Mouse (Mus musculus) ZHBTc4 (cell line): ENCODE measurements at regions not wholly inside any gene's neighbourhood (a gene's known extent, or its start where the extent isn't known, plus 50 kb on each side); places are given as distances from the start of the nearest gene placed in this dataset.

ENCODE experiments used
- DNase-seq: peaks from one replicate; pipeline ENCODE4 v3.0.0-alpha.2; 2011; ENCODE audit warnings: low read depth, low spot score

DNA sequence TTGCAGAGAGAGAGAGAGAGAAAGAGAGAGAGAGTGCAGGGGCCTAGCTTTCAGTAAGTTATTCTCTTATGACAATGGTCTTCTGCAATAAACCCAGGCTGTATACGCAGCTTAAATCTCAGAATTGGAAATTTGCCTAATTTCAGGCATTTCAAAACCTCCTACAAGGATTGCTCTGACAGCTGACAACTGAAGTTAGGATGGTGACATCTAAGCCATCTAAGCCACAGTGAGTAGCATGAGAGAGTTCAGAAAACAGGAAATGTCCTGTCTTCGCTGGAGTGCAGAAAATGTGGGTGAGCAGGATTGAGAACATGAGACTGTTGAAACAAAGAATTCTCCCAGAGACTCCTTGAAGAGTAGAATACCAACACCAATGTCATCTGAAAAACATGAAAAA lies 56.8 kb downstream of the Fam110c start:
- no peak for DNase-seq

DNA sequence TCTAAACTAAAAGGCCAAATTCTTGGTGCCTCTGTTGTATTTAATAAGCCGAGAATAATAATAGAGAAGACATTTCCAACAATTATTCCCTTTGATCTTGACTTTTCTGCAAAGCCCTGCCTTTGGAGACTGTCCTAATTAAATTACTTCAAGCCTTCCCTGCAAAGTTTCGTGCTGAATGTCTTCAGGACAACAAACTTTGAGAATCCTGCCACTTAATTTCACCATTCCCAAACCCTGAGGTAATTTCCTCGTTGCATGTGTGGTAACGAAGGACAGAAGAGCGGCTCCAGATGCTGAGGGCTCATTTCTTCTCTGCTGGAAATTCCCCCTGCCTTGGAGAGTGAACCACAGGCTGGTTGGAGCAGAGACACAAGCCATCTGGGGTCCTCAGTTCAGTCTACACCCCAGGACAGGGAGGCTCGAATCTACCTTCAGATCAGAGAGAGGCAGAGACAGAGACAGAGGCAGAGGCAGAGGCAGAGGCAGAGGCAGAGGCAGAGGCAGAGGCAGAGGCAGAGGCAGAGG lies 60.9 kb downstream of the Fam110c start:
- DNase-seq: no peak

DNA sequence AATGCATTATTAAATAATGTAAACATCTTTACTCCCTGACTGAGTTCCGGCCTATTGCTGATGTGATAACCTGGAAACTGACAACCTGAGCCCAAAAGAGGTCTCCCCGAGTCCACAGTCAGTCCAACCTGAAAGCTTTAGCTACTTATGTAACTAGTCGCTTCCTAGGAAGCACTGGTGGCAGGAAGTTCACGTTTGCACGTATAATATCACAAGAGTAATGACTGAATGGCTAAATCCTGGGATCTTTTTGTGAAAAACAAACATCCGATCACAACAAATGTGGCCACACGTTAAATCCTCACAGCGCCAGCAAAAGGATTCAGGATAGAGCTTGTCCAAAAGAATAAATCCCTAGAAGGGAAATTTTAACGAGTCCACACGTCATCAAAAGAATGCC lies 62.7 kb downstream of the Fam110c start:
- DNase-seq: no peak

DNA sequence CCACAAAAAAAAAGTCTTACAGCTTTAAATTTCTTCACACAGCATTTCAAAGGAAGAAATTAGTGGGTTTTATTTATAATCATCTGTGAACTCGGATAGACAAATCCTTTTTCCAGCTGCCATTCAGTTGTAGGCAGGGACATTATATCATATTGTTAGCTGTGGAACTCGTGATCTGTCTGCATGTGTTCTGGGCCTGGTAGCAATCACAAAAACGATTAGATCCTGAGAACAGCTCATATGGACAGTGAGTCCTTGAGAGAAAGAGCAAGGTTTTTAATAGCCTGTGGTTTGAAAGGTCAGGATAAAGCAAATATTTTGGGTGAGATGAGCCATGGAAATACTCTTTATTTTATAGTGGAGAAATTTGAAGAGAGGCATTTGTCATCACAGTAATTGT lies 63.2 kb downstream of the Fam110c start:
- DNase-seq: no peak

DNA sequence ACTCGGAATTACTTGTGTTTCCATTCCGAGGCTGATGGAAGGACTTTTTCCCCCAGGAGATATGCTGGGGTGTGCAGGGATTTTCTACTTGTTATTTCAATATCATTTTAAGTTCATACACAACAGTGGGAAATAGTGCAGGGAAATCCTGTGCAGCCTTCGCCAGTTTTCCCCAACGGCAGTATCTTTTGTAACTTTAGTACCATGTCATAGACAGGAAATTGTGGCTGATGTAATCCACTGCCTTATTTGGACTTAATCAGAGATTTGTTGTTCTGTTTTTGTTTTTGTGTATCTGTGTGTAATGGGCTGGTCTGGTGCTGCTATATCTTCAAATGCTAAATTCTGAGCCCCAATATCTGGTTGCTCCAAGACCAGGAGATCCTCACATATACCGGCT lies 63.8 kb downstream of the Fam110c start:
- no peak for DNase-seq

DNA sequence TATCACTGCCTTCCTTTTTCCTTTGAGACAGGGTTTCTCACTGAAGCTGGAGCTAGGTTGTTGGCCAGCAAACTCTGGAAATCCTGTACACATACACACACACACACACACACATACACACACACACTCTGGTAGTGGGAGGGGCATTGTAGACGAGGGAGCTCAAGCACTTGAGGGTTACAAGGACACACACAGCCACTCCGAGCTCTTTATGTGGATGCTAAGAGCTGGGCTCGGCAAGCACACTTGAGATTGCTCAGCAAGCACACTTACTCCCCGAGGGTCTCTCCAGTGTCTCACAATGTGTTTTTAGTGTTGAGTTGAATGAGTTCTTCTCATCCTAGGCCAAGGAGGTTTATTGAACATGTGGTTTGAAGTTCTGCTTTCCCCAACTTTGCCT lies 66.2 kb downstream of the Fam110c start:
- no peak for DNase-seq

DNA sequence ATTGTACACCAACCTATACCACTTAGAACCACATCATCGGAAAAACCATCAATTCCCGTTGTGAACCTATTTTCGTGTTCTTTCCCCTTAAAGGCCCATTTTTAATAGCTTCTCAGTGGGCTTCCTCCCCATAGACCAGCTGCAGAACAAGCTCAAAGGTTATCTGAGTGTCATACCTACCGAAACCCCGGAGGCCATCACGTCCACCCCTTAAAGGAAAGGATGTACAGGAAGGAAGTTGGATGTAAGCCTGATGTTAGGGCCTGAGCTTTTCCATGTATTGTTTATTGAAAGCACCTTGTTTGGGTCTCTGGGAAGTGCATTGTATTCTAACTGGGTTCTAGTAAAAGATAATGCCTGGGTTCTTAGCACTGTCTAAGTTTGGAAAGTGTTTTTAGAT lies 69.6 kb downstream of the Fam110c start:
- DNase-seq: no peak

DNA sequence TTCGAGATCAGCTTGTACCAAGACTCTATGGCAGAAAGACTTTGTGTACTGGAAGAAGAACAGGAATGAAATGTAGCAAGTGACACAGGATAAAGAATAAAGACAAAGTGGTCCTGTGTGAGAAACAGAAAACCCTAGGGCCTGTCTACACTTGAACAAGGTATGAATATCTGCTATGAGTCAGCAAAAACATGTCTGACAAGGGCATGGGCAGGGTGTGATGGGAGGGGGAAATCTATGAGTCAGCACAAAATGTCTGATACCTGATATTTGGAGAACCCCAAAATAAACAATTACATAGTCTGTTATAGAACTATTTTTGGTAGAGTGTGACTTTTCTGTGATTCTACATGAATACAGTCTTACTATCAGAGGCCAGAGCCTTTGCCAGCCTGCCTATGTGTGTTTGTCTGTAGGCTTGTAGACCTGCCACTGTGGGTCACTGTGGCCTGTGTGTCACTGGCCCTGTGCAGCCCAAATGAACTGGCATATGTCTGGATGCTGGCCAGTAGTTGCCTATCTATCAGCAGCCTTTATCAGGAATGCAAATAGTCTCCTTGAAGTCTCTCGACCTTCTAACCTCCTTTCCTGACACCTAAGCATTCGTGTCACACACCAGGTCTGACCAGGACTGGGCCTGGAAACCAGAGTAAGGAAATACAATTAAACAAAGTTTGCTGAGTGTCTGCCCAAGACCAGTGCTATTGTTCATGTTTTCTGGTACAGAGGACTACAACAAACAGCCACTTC lies 71.5 kb downstream of the Fam110c start:
- DNase-seq: no peak

DNA sequence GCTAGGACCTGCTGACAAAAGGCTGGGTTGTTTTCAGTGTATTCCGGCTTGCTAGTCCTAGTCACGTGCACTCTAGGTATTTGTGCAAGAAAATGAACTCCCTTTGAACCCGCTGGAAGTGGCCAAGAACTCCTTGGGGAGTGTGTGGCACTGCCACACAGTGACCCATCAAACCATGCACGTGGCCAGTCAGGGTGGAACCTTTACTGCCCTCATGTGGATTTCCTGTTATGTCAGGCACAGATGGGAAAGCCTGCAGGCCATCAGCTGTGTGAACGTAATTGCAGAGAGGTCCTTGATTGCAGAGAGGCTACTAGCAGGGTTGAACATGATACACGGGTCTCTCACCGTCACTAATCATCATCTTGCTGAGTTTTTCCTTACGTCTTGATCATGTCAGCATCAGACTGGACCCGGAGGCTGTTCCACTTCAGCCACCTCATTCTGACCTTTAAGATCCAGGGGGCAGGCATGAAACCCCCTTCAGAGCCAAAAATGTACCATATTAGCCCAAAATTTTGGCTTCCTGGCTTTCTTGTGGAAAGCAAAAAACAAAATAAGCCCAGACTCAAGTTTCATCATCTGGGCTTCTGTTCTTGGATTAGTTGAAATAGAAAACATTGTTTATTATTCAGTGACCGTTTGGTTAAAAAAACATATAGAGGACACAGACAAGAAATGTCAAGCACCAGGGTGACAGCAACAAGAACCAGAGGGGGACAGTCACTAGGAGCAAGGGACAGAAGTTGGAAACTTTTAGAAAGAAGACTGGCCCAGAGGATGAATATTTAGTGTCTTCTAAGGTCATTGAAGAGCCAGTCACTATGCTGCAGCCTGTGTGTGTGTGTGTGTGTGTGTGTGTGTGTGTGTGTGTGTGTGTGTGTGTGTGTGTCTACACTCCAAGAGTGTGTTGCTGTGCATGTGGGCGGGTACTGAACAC lies 75.0 kb downstream of the Fam110c start:
- peak; percentile 19 for DNase-seq

DNA sequence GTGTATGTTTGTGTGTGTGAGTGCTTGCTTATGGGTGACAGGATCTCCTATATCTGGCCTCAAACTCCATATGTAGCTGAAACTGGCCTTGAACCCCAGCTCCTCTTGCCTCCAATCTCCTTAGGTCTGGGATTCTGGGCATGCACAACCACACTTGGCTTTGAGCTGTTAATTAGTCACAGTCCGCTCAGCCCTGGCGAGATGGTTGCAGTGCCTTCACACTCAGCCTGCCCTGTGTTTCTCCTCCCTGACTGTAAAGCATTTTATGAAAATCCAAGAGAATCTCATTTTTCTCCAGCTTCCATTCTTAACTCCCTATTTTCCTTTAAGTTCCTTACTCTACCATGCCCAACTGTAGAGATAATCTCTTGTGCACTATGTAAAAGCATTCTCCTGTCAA lies 80.1 kb downstream of the Fam110c start:
- no peak for DNase-seq

DNA sequence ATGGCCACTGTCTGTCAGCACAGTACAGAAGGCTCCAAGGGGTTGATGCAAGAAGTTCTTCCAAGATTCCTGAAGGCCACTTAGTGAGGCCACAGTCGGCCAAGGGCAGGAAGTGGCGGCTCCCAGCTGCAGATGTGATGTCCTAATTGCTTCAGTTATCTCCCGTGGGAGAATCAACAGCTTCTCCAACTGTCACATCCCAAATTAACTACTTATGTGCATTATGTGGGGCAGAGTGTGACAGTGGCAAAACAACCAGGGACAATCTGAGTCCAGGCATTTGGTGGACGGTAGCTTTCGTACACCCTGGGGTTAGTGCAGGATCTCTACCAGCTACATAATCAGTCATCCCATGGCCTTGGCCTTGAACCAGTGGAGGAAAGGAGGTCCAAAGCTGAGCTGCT lies 80.9 kb downstream of the Fam110c start:
- DNase-seq: no peak

DNA sequence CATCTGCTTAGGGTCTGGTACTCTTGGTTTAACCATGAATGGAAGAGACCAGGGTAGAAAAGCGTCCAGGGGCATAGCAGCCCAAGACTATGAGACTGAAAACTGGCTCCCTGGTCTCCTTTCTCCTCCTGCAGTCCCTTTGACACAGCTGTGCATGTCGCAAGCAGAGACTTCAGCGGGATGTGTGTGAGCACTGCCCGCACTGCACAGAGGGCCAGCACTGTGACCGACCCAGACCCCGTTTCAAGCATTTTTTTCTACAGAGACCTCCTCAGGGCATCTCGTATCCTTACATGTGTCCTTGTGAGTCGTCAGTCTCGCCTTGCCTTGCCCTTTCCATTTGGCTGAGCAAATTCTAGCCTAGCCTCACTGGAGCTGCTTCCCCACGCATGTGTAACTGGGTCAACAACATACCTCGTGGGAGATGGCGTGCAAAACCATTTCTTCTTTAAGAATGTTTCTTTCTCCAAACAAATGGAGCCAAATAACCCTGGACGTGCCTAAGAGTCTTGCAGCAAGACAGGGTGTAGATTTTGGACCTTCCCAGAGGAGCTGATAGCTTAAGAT lies 82.6 kb downstream of the Fam110c start:
- no peak for DNase-seq

DNA sequence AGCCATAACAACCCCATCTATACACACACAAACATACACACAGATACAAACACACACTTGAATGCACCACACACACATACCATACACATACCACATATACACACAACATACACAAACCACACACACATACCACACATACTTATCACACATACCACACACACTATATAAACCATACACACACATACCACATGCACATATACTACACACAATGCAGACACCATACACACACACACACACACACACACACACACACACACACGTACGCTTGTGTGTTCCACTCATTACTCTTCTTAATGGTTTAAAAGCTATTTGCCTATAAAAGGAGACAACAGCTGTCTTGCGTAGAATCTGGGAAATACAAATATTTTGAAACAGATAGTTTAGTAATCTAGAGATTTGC lies 83.1 kb upstream of the Gm6993 start:
- DNase-seq: no peak

DNA sequence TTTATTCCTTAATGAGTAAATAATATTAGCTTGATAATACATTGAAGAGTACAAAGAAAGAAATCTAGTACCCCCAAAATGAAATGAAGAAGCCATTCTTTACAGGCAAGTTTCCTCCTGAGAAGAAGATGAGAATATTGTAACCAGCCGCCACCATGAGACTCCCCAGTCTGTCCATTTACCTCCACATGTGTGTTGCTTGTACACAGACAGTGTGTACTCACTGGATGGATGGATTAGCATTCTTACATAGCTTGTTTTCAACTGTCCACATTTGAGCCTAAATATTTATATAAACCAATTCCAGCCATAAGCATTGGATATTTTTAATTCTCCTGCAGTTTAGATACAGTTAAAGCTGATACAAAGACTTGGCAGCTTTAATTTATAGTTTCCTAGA lies 82.7 kb upstream of the Gm6993 start:
- no peak for DNase-seq

DNA sequence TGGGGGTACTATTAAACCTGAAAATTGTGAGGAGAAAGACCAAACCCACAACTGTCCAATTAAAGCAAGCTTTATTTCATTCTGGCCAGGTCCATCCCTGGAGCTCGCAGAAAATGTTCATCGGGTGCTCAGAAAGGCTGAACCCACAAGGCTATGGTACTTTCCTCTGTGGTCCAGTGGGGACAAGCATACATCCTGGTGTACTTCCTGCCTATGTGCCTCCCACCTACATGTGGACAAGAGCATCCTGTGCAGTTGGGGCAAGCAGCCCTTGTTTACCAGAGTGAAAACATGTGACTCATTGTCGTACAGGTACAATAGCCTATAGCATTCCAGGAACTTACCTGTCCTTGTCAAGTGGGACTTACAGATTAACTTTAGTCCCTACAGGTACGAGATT lies 81.7 kb upstream of the Gm6993 start:
- DNase-seq: no peak

DNA sequence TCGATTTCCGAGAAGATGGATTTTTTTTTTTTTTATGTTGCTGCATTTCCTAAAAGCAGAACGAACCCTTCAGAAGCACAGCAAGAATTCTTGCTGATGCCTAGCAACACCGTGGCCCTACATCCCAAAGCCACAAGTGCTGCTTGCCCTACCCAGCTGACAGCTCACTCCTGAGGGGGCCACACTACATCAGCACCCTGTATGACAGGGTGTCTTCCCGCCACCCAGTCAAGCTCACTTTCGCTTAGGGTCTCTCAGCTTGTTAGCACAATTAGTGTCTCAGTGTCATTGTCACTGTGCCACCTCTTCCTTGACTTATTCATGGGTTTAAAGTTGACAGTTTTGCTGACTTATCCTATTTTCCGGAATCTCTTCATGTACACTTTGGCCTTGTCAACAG lies 81.2 kb upstream of the Gm6993 start:
- no peak for DNase-seq

DNA sequence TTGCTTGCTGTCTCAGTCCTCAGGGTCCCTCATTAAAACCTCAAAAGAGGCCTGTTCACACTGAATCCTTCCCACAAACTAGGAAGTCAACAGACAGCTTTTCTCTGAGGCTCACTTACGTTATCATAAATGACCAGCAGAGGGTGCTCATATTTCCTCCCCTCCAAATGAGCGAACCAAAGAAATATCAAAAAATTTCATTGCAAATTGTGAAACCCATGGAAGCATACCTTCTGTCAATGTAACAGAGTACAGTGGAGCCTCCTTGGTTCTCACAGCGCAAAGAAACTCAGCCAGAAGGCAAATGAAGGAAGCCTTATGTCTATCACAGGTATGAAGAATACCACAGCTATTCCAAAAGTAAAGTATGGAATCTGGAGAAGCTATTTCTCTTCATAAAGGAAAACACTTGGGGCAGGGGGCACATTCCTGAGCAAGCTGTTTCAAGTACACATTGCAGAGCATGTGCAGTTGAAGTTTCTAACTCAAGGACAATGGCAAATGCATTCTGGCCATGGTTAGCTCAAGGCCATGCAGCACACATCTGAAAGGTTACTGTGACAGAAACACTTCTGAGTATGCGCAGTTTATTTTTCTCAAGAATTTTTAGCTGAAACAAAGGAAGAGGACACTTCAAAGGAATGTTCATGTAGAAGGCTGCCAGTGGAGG lies 72.2 kb upstream of the Gm6993 start:
- DNase-seq: peak; percentile 21

DNA sequence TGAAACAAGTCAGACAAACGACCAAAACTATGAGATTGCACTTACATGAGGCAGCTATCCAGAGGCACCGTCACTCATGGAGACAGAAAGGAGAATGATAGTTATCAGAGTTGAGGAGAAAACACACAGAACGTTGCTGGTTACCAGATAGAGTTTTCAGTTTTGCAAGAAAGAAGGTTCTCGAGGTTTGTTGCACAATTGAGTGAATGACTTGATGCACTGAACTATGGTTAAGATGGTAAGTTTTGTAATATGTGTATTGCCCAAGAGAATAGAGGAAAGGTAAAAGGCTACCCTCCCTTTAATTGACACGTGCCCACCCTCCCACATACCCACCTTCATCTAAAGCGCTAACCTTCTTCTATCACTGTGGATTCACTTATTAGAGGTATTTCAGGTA lies 70.5 kb upstream of the Gm6993 start:
- DNase-seq: no peak

DNA sequence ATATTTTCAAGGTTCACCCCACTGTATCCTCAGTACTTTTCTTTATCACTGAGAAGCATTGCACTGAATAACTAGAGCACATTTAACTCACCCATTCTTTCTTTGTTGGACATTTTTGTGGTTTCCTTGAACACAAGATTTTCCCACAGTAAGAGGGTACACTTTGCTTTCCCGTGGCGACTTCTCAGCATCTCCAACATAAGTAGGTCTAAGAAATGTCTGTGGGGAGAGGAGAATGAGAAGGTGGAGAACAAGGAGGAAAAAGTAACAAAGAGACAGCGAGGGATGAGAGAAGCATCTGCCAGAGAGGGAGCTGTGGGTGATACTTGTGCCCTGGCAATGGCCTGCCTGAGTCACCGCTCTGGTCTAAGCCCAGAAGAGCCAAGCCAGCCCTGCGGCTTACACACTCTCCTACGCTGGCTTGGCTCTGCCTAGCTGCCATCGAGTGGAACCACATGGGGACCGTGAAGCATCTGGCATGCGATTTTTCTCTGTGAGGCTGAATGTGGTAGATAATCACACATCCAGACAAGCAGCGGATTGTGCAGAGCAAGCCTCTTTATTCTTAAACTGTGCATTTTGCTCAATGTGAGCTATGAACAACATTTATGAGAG lies 69.9 kb upstream of the Gm6993 start:
- DNase-seq: no peak

DNA sequence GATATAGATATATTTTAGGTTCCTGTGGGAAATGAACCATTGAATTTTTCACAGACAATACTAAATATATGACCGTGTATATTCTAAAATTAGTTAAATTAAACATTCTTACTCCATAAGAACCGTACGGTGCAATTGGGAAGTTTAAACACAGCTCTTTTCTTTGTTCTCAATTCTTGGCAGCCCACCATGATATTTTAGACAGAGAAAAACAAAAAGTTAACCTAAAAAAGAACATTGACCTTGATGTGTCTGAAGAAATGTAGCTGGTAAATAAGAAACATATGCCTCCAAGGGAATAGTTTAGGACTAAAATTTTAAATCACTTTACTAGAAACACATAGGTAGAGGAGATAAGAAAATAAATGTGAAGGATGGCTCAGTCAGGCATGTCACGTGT lies 68.6 kb upstream of the Gm6993 start:
- no peak for DNase-seq
